Mouse (Mus musculus): ENCODE results near the gene Rgs7bp.

The Rgs7bp gene

GRCm38 (mm10) chr13:105002132-105002830 is 52.4 kb downstream of the Rgs7bp start:
- DNase-seq, result no peak

- no peak for DNase-seq
These were observed 53.0 kb downstream of the Rgs7bp start for GRCm38 (mm10) chr13:105001714-105002113.

DNA sequence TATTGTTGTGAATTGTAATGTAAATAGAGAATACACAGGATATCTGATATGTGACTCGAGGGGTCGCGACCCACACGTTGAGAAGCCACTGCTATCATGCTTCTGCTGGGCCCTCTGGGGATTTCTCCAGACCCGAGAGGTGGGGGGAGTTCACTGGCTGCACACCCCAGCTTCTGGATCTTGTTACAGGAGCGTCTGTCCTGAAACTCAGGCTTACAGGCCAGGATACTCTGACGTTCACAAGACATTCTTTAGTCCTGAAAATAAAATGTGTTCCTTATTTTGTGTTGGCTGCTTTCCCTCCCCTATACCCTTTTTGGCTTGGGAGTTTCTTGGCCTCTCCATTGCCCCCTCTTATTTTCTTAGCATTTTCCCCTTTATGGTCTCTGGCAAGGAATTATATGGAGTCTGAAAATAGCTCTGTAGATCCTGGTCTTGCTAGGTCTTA is 65.9 kb downstream of the Rgs7bp start:
- no peak for DNase-seq

DNA sequence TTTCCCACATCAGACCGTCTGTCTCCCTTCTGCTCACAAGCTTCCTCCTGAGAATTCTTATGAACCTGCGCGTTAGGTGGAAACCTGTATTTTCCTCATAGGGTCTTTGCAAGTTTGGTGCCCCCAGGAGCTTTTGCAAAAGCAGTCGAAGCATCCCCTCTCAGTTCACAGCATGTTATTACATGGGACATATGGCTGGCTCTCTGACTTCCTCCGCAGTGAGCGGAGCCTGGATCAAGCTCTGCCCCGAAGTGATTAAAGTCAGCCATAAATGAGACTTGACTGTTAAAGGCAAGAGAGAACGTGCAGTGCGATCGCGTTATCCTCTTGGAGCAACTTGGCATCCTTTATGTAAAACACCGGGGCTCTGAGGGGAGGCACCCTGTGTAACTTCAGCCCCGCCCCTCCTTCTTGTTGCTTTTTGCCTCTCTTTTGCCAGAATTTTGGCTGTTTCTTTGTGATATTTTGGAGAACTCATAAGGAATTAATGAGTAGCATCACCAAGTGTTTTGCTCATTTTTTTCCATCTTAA is 66.7 kb downstream of the Rgs7bp start:
- DNase-seq, result no peak

- DNase-seq, result no peak
These were observed 69.0 kb downstream of the Rgs7bp start for GRCm38 (mm10) chr13:104985691-104986090.

GRCm38 (mm10) chr13:104983989-104984388 is 70.7 kb downstream of the Rgs7bp start:
- DNase-seq, result no peak

DNA sequence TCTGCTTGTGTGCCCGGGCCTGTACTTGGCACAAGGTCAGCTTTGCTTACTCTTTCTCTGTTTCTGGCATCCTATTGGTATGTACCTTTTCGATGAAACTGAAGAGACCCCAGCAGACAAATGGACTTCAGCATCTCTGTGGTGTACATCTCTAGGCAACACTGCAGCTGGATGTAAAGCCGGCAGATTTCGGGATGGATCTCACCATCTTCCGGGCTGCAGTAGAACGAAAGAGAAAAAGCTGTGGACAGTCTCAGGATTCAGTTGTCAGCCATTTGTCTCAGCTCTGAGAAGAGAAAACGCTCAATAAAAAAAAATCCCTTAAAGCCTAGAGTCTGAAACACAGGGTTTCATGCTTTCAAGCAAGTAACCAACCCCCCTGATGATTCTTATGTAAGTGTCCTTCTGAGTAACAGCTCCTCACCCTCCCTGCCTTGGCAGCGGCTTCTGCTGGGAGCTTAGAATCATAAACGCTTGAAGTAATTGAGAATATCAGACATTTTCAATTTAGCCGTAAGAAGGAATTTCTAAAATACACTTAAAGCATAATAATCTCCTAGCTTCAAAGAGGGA is 71.9 kb downstream of the Rgs7bp start:
- no peak for DNase-seq

DNA sequence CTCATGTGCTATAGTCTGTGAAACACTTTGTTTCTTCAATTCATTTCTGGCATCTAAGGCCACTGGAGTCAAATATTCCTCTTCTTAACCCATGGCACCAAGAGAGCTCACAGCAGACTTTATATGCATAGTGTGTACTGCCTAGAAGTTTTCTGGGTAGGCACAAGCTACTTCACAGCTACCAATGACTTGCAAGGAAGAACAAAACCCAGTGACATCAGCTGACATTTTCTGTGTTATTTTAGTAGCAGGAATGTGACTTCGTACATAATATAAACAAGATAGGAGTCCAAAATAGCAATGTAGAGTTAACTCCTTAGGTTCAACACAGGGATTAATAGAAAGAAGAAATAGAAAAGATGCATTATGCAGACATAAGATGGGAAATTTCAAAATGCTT is 76.6 kb downstream of the Rgs7bp start:
- no peak for DNase-seq

DNA sequence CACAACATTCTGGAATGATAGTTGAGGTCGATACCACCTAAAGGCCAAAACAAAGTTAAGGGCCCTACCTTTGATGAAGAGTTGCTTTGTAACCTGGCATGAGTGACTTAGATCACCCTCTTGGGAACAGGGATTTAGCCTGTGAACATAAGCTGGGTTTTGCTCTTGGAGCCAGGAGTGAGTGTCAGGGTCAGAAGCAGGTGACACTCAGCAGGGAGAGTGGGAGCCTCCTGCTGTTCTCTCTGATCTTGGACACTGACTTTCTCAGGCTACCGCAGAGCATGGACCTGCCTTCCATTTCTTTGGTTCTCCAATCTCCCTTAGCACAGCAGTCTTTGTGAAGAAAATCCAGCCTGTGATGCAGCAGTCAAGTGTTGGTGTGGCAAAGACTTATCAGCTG is 87.2 kb downstream of the Rgs7bp start:
- no peak for DNase-seq

GRCm38 (mm10) chr13:104963716-104964115 is 91.0 kb downstream of the Rgs7bp start:
- DNase-seq, result no peak

DNA sequence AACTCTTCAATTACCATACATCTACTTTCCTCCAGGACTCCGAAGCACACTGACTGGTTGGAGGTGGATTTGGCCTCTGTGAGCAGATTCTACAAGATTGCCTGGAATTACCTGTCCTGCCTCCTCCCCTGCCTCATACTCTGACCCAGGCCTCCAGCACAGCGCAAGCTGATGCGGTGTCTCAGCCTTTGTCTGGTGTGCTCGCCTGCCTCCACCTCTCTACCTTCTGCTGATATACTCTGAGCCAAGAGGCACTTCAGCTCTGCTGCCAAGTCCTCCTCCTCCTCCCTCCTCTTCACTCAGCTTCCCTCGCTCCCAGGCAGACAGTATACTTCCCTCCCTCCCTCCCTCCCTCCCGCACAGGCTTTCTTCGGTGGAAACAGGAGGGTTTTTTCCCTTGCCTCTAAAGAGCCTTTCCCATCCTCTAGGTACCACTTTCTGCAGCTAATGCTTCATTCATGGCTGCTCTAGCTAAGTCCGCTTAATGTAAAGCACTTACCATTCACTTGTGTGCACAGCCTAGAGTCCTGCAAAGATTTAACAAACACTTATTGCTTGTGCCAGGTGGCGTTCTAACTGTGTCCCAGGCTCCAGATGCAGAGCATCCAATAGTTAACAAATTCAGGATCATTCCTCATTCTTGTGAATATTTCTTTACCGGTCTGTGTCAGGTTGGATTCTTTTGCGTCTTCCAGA is 91.9 kb downstream of the Rgs7bp start:
- no peak for DNase-seq

DNA sequence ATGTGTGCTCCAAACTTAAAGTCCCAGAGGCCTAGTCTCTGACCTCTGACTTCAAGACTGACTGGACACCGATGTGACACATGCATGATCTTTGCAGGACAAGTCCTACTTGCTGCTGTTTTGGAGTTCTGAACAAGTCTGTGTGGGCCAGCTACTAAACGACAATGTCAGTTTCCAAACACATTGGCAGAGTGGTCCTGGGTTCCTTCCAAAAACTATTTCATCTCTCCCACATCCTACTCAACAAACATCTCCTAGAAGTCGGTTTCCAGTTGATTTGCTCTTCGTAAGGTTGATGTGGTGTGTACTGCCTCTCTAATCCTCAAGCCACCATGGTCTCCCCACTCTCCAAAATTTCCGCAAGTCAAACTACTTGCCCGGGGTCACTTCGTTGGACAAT is 92.6 kb downstream of the Rgs7bp start:
- DNase-seq, result no peak

DNA sequence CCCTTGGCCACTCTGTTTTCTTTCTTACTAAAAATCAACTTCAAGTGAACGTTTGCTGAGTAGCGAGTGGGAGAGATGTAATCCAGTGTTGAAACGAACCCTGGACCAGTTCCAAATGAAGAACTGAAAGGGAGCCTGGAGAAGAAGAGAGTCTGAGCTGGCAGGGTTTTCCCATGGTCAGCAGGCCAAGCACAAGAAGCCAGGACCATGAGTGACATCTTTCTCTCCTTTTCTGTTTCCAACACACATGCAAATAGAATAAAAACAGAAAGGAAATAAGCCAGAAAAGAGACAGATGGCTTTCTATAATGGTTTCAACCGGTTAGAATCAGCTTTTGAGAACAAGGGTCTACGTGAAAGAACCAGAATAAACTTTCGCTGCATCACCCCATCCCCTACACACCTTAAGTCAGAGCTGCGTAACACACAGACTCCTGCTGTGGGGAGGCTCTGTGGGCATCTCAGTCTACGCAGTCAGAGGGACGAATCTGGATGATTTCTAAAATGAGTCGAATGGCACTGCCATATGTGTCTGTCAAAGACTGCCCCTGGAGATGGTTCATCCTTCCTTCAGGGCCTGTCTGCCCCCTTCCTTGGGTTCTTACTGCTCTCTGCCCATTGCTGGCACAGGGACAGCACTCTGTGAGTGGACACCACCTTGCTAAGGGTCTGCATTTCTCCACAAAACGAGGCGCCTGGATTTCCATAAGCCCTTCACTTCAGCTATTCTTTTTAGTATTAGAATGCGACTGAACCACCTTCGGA is 93.6 kb downstream of the Rgs7bp start:
- no peak for DNase-seq

GRCm38 (mm10) chr13:104960206-104960928 is 94.4 kb downstream of the Rgs7bp start:
- no peak for DNase-seq

DNA sequence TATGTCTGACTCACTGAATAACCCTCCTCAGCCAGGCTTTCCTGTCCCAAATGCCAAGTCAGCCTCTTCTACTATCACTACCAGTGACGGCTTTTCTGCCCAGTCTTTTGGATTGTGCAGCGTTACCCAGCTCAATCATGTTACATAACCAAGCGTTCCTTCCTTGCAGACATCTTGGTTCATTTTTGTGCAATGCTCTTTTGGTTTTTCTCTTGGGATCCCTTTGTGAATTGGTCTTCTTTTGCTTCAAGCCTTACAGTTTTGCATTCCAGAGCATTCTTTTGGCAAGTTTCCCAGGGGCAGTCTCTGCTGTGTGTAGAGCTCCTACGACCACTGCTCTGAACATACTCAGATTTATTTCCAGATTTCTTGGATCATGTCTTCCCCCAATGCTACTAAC is 95.0 kb downstream of the Rgs7bp start:
- no peak for DNase-seq

DNA sequence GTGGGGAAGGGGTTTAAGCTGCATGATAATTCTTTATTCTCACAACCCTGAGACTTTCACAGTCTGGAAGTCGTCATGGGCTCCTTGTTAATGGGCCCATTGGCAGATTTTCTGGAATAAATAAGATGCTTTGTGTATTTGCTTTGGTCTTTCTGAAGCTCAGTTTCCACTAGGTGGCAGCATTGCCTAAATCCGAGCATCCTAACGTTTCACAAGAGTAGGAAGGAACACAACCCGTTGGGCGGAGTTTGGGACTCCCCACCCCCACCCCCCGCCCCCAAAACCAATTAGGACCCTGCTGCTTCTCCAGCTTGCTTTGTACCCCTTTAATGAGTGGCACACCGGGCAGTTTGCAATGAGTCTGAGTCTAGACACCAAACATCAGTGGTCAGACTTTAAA is 106.8 kb downstream of the Rgs7bp start:
- peak; percentile 90 for DNase-seq

- no peak for DNase-seq
These were observed 114.2 kb downstream of the Rgs7bp start for GRCm38 (mm10) chr13:104940483-104940882.

- peak; percentile 82 for DNase-seq
These were observed 114.9 kb downstream of the Rgs7bp start for GRCm38 (mm10) chr13:104939856-104940255.

- DNase-seq, result peak; percentile 21
These were observed 115.7 kb downstream of the Rgs7bp start for GRCm38 (mm10) chr13:104938966-104939593.

GRCm38 (mm10) chr13:104937759-104938158 is 117.0 kb downstream of the Rgs7bp start:
- no peak for DNase-seq

- DNase-seq, result no peak
These were observed 118.1 kb downstream of the Rgs7bp start for GRCm38 (mm10) chr13:104936586-104936985.

All from kidney, postnatal 10 days (tissue).